ENCODE assay signal across 27 mouse cellular contexts in the genomic region with DNA sequence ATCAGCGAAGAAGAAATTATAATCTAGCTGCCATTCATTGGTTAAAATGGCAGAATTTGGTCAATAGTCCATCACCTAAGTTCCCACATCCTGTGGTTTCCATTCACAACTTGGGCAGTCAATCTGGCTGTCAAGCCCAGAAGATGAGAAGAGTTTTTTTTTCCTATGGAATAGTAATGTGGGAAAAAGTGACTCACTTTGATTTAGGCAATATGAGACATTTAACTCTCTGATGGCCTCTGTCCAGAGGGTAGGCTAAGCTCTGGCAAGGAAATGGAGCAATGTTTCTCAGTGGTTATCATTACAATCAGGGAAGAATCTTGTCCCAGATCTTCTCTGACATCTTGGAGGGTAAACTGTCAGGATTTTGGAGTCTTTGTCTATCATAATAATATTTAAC.
A peak's percentile ranks its signal among the peaks of the same experiment; 100 is the strongest.
DNase-seq lines count a peak whose midpoint lies in the region; ATAC-seq and TF ChIP-seq lines count a peak whose summit lies in the region.
"Had no signal": no experiment of that assay in that cellular context is flagged by ENCODE, and none has a peak within 500 bp of the region (broad histone marks: within the 10 kb centered on the region; RNA-seq: fewer than 3 reads in every experiment).

No protein-coding gene starts in this region.

- no peak overlapping the region for H3K27ac ChIP-seq in lung, postnatal 0 days (ENCODE audit: low read length)
- no peak overlapping the region for H3K27ac ChIP-seq in hindbrain, embryonic 11.5 days (ENCODE audit: low read depth, low read length)
- H3K27ac ChIP-seq: embryonic facial prominence, embryonic 13.5 days; embryonic facial prominence, embryonic 15.5 days; forebrain, embryonic 10.5 days; forebrain, embryonic 12.5 days had no signal

- no peaks in the 10 kb centered on the region for H3K27me3 ChIP-seq in lung, postnatal 0 days (replicated peaks; ENCODE audit: insufficient read depth, low read length)
- H3K27me3 ChIP-seq in hindbrain, embryonic 11.5 days (ENCODE audit: control insufficient read depth, insufficient read depth, low read length) = no peaks in the 10 kb centered on the region
- H3K27me3 ChIP-seq: CH12.LX; embryonic facial prominence, embryonic 13.5 days; embryonic facial prominence, embryonic 15.5 days; forebrain, embryonic 12.5 days had no signal

- no peak for ATAC-seq in lung, postnatal 0 days
- ATAC-seq in hindbrain, embryonic 11.5 days (ENCODE audit: low FRiP score) = no peak
- ATAC-seq: CD4-positive, CD25-positive, alpha-beta regulatory T cell, adult 4 months; forebrain, embryonic 14.5 days; forebrain, embryonic 16.5 days; Patski had no signal

- no peak overlapping the region for H3K4me2 ChIP-seq in lung, postnatal 0 days (replicated peaks; ENCODE audit: low read depth, low read length)
- H3K4me2 ChIP-seq in hindbrain, embryonic 11.5 days (replicated peaks; ENCODE audit: low read depth, low read length) = no peak overlapping the region
- H3K4me2 ChIP-seq: embryonic facial prominence, embryonic 13.5 days; embryonic facial prominence, embryonic 15.5 days; forebrain, embryonic 12.5 days had no signal

- H3K9ac ChIP-seq in lung, postnatal 0 days (replicated peaks; ENCODE audit: low read depth) = no peak overlapping the region
- H3K9ac ChIP-seq in hindbrain, embryonic 11.5 days (ENCODE audit: low read depth, low read length) = no peak overlapping the region
- H3K9ac ChIP-seq: embryonic facial prominence, embryonic 13.5 days; embryonic facial prominence, embryonic 15.5 days; forebrain, embryonic 12.5 days had no signal

- peak; percentile 15 for DNase-seq in lung, postnatal 0 days (ENCODE audit: low spot score)
- no peak for DNase-seq in lung, adult 18-20 months
- peak; percentile 15 for DNase-seq in Muller cell, postnatal 12 days (ENCODE audit: inconsistent ontology term)
- peak; percentile 16 for DNase-seq in adipocyte (ENCODE audit: low spot score)
- no peak for DNase-seq in adrenal gland, postnatal 10 days
- no peak for DNase-seq in natural killer cell, adult 2 months (ENCODE audit: low spot score in 2 of 2)
- DNase-seq in hindbrain, embryonic 11.5 days (ENCODE audit: low spot score) = no peak
- DNase-seq: adrenal gland, adult 2 months; adrenal gland, postnatal 14 days; adrenal gland, postnatal 36 days; cerebellum, adult 18-20 months; cerebellum, adult 8-10 months; cerebellum, adult 9-11 months; cerebellum, postnatal 14 days; cerebellum, postnatal 36 days; embryo, embryonic 11 days had no signal

- H3K9me3 ChIP-seq in lung, postnatal 0 days (ENCODE audit: low read length) = no peaks in the 10 kb centered on the region
- no peaks in the 10 kb centered on the region for H3K9me3 ChIP-seq in hindbrain, embryonic 11.5 days (ENCODE audit: control insufficient read depth, low read length)
- H3K9me3 ChIP-seq: embryonic facial prominence, embryonic 13.5 days; embryonic facial prominence, embryonic 15.5 days; forebrain, embryonic 10.5 days; forebrain, embryonic 12.5 days; G1E had no signal

- 86% methylated on average over 1 of the region's 1 CpGs for WGBS in lung, postnatal 0 days
- WGBS in hindbrain, embryonic 11.5 days = 88% methylated on average over 1 of the region's 1 CpGs

- no peak for TF ChIP-seq EP300 in lung, postnatal 0 days (IDR thresholded peaks at IDR 0.05)

- no peaks in the 10 kb centered on the region for H3K4me1 ChIP-seq in lung, postnatal 0 days (ENCODE audit: insufficient read depth, low read depth, low read length)
- H3K4me1 ChIP-seq in hindbrain, embryonic 11.5 days (replicated peaks; ENCODE audit: control insufficient read depth, insufficient read depth, low read length) = no peaks in the 10 kb centered on the region
- H3K4me1 ChIP-seq: forebrain, embryonic 12.5 days had no signal

- no peak overlapping the region for H3K4me3 ChIP-seq in lung, postnatal 0 days (ENCODE audit: low read depth, low read length)
- no peak overlapping the region for H3K4me3 ChIP-seq in hindbrain, embryonic 11.5 days (ENCODE audit: low read depth, low read length)
- H3K4me3 ChIP-seq: embryonic facial prominence, embryonic 13.5 days; embryonic facial prominence, embryonic 15.5 days; erythroblast, embryonic 14.5 days; forebrain, embryonic 10.5 days; forebrain, embryonic 12.5 days had no signal

- no peaks in the 10 kb centered on the region for H3K36me3 ChIP-seq in lung, postnatal 0 days (ENCODE audit: insufficient read depth, low read length)
- H3K36me3 ChIP-seq in hindbrain, embryonic 11.5 days (ENCODE audit: control insufficient read depth, insufficient read depth, low read length) = no peaks in the 10 kb centered on the region
- H3K36me3 ChIP-seq: embryonic facial prominence, embryonic 13.5 days; embryonic facial prominence, embryonic 15.5 days; forebrain, embryonic 10.5 days; forebrain, embryonic 12.5 days; G1E had no signal

- no peak for TF ChIP-seq CTCF in lung, postnatal 0 days (IDR thresholded peaks at IDR 0.05)

Comparison
In these comparisons a context has a peak if more than half of its experiments do, and no peak if none do; other contexts are left out.
1. DNase-seq: peak in lung, postnatal 0 days (single experiment), Muller cell, postnatal 12 days (single experiment) and adipocyte (single experiment); none in lung, adult 18-20 months (0 of 2), adrenal gland, postnatal 10 days (single experiment), natural killer cell, adult 2 months (0 of 2) and hindbrain, embryonic 11.5 days (single experiment).